Mouse (Mus musculus): ENCODE measurements at regions not wholly inside any gene's neighbourhood (a gene's known extent, or its start where the extent isn't known, plus 50 kb on each side); places are given as distances from the start of the nearest gene placed in this dataset.

DNA sequence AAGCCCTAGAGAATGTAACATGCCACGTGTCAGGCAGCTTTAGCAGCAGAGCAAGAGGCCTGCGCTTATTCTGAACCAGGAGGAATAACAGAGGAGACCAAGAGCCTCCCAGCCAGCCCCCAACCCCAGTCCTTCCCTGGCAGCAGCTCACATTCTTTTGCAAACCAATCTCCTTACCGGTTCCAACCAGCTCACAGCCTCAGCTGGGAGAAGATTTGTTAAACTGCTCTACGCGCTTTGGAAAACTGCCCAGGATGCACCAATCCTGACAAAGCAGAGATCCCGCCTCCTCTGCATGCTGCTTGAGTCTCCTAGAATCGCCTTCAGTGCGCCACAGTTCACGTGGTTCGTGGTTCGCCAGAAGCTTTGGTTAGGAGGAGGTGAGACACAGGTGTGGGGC is 51.8 kb downstream of the Gm9376 start:
- no peak for DNase-seq

GRCm38 (mm10) chr14:118320101-118320500 is 53.3 kb downstream of the Gm9376 start:
- no peak for DNase-seq

DNA sequence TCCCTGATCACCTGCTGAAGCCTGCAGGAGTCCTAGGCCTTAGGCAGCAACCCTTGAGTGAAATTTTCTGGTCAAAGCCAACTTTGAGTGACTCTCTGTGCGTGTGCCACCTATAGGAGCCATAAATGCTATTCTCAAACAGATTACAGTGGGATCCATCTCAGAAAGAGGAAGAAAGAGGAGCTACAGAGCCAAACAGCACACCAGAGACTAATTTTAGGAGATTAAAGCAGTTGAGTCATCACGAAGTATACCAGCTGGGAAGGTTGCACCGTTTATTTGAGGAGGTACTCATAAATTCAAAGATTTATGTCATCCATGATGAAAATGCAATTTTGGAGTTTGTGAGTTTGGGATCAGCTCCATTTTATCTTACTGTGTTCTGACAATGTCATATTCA is 54.3 kb downstream of the Gm9376 start:
- DNase-seq, result no peak

DNA sequence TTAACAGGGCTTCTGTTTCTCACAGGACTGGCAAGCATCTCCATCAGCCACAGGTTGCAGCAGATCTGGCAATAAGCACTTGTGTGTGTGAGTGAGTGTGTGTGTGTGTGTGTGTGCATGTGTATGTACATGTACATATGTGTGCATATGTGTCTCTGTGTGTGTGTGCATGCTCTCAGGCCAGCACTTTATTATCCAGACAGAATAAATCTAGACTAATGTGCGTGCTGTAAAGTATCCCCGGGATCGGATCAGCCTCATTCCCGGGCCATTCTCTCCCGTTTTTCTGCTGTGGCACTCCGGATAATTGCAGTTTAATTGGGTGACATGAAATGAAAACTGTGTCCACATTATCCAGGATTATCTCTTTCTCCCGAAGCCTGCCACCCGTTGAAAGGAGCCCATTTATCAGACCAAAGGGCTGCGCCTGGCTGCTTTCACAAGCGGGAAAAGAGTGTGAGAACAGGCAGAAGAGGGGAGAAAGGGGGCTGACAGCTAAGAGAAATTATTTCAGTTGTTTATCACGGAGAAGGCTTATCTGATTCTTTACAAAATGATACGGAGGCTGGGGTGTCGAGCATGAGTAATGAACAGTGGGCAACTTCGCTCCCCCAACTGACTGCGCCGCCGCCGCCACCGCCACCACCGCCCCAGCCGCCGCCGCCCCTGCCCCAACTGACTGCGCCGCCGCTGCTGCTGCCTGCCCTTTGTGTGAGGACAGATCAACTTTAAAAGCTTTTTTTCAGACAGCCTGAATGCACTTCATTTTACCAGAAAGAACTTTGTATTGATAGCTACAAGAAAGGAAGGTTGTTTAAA is 55.5 kb downstream of the Gm9376 start:
- DNase-seq, result no peak

GRCm38 (mm10) chr14:118322865-118323264 is 56.1 kb downstream of the Gm9376 start:
- DNase-seq, result no peak

DNA sequence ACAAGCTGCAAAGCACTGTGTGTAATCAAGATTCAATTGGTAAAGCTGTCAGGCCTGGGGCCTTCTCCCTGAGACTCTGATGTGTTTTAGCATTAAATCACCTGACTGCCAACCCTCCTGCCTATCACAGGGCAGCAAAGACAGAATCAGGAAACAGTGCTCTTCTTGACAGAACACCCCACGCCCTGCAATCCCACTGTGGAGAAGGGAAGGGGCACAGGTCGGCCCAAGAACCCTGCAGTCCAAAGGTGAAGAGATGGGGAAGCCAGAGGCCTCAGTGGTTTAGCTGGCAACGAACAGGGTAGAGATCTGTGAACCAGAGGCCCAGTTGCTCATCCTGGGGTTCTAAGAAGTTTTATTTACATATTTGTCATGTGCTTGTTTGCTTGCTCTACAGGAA is 71.3 kb downstream of the Gm9376 start:
- DNase-seq, result no peak

- no peak for DNase-seq
These were observed 96.2 kb downstream of the Gm9376 start for GRCm38 (mm10) chr14:118362931-118363330.

- DNase-seq, result no peak
These were observed 96.6 kb downstream of the Gm9376 start for GRCm38 (mm10) chr14:118363391-118363821.

DNA sequence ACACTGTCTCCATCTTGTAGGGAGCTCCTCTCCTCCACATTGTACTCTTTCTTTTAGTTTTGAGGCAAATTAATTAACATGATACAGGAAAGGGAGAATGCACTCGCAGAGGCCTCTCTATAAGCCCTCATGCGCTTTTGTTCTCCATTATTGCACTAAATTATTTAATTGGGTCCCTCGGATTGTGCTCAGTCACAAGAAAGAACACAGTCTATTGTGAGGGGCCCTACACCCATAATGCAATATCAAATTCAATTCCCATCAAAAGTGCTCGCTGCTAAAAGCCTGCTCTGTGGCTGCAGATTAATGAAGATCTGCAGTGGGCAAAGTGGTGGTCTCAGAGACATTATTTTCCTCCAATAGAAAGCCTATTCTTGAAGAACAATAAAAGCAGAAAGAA is 99.8 kb downstream of the Gm9376 start:
- DNase-seq, result no peak

- peak; percentile 32 to 41 for DNase-seq
These were observed 102.1 kb downstream of the Gm9376 start for GRCm38 (mm10) chr14:118368619-118369431.

DNA sequence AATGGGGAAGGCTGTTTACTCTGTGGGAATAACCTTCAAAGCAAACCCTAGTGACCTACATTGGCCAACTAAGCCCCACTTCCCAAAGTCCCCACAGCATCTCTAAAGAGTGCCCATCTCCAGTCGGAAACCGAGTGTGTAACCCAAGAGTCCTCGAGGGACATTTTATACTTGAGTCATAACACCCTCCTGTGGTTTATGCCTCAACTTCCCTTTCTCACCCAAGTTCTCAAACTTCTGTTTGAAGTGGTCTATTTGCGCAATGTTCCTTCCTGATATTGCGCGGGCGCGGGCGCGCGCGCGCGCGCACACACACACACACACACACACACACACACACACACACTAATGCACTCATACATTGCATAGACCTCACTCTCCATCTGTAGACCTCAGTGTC is 104.6 kb downstream of the Gm9376 start:
- DNase-seq, result no peak

GRCm38 (mm10) chr14:118374819-118375520 is 108.2 kb downstream of the Gm9376 start:
- DNase-seq, result no peak

GRCm38 (mm10) chr14:118375641-118376040 is 108.9 kb downstream of the Gm9376 start:
- no peak for DNase-seq

- no peak for DNase-seq
These were observed 112.9 kb downstream of the Gm9376 start for GRCm38 (mm10) chr14:118379624-118380023.

- no peak for DNase-seq
These were observed 118.8 kb downstream of the Gm9376 start for GRCm38 (mm10) chr14:118385529-118385932.

GRCm38 (mm10) chr14:118388061-118388460 is 121.3 kb downstream of the Gm9376 start:
- DNase-seq, result no peak

GRCm38 (mm10) chr14:118390790-118391189 is 124.0 kb downstream of the Gm9376 start:
- DNase-seq, result peak; percentile 72 to 83

GRCm38 (mm10) chr14:118391561-118391960 is 124.8 kb downstream of the Gm9376 start:
- DNase-seq, result peak in 1 of 2 experiments; percentile 24

GRCm38 (mm10) chr14:118393676-118394075 is 126.9 kb downstream of the Gm9376 start:
- DNase-seq, result no peak

- no peak for DNase-seq
These were observed 147.5 kb downstream of the Gm9376 start for GRCm38 (mm10) chr14:118414275-118414674.

DNA sequence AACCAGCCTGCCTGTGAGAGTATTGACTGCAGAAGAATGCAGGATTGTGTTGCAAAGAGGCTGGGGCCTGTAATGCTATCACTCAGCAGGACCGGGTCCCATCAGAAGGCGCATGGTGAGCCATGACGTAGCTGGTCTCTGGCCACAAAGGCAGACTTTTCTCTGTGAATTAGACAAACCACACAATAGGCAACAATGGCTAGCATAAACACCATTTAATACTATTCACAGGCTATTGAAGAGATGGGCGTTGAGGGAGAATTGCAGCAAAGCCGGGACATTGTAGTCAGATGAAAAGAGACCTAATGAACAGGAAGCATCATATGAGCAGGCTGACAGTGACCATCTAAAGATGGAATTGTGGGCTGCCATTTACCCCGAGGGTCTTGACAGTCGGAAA is 149.4 kb downstream of the Gm9376 start:
- no peak for DNase-seq

- no peak for DNase-seq
These were observed 152.9 kb downstream of the Gm9376 start for GRCm38 (mm10) chr14:118419442-118420193.

All from kidney, postnatal 25 days (tissue).